Mouse (Mus musculus) testis, postnatal 14 days (tissue): ENCODE results near the gene Clptm1.
A peak's percentile ranks its signal among the peaks of the same experiment; 100 is the strongest.

Experiments
- DNase-seq: peaks from one replicate; pipeline ENCODE4 v3.0.0; 2021; ENCODE audit warnings: low spot score

The Clptm1 gene

GRCm38 (mm10) chr7:19664955-19665841 lies at the start of gene Clptm1:
Gene Clptm1 (minus strand): TSS chr7:19665033.
- peak; percentile 97 for DNase-seq

- DNase-seq, result no peak
Observed at GRCm38 (mm10) chr7:19713598-19713997, 48.8 kb upstream of the Clptm1 start.

DNA sequence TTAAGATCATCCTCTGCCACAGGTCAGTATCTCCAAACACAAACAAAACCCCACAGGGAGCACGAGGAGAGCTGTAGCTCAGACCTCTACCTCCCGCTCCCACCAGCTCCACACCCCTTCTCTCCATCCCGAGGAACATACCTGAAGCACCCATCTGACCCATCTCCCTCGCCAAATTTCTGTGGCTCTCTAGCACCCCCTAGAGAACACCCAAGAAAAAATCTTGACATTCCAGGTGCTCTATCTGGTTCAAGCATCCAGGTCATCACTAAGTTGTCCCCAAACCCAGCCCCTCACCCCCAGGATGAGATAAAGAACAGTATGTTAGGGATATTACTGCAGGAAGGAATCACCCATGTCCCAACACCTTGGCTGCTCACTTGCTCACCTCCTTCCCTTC lies 48.4 kb upstream of the Clptm1 start:
- no peak for DNase-seq

- DNase-seq, result no peak
Observed at GRCm38 (mm10) chr7:19712414-19712813, 47.6 kb upstream of the Clptm1 start.

GRCm38 (mm10) chr7:19710650-19711049 lies 45.8 kb upstream of the Clptm1 start:
- DNase-seq, result no peak

GRCm38 (mm10) chr7:19705271-19705670 lies 40.4 kb upstream of the Clptm1 start:
- no peak for DNase-seq

- no peak for DNase-seq
Observed at GRCm38 (mm10) chr7:19704475-19704874, 39.6 kb upstream of the Clptm1 start.

- no peak for DNase-seq
Observed at GRCm38 (mm10) chr7:19702859-19703555, 38.2 kb upstream of the Clptm1 start.

DNA sequence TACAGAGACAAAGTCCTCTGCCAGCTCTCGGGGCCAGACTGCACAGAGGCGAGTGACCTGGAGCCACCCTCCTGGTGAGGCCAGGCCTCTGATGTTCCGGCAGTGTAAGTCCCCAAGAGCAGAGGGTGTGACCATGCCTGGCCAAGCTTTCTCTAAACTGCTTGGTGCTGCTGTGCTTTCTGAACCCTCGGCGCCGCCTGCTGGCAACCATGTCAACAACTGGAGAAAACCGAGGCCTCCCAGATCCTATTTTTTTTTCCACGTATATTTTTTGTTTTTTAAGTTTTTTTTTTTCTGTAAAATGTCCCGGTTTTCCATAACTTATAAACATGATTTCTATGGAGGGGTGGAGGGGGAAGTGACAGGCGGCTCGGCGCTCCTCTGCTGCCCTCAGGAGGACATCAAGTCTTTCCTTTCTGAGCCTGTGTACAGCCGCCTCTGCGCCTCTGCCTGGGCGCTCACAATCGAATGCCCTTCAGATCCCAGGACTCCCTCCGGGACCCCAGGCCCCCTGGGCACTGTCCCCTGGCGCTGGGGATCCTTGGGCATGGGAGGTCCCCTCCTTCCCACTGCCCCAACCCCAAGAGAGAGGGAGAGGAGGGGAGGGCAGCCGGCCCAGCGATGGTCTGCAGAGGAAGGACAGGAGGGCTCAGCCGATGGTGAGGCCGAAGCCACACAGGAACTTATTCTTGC lies 36.4 kb upstream of the Clptm1 start:
- DNase-seq, result peak; percentile 61

DNA sequence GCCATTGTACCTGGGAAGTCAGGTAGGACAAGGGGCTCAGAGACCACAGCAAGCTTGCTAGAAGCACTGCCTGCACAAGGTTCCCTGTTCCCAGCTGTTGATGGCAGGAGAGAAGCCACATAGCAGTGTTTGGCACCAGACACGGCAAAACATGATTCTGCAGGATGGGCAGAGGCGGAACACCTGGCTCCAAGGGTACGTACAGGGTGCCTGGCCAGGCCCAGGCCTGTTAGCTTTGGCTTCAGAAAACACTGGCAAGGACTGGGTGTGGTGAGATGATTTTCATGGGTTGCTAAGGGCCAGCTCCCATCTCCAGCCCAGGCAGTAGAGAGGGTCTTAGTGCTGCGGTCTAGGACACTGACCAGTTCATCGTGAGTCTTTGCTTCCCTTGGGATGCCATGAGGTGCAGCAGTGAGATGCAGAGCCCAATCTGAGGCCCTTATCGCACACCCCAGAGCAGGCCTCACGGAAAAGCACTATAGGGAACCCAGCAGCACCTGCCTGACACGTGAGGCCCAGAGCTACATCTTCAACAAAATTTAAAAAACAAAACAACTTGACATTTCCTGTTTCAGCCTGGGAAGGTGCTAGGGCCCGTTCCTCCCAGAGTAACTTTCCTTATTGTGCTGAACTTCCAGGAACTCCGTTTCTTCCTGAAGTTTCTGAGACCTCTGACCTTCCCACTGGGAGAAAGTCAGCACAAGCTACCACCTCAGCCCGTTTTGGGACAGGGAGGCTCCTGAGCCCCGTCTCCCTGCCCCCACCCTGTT lies 35.7 kb upstream of the Clptm1 start:
- DNase-seq, result no peak

- DNase-seq, result no peak
Observed at GRCm38 (mm10) chr7:19699827-19700148, 35.0 kb upstream of the Clptm1 start.

DNA sequence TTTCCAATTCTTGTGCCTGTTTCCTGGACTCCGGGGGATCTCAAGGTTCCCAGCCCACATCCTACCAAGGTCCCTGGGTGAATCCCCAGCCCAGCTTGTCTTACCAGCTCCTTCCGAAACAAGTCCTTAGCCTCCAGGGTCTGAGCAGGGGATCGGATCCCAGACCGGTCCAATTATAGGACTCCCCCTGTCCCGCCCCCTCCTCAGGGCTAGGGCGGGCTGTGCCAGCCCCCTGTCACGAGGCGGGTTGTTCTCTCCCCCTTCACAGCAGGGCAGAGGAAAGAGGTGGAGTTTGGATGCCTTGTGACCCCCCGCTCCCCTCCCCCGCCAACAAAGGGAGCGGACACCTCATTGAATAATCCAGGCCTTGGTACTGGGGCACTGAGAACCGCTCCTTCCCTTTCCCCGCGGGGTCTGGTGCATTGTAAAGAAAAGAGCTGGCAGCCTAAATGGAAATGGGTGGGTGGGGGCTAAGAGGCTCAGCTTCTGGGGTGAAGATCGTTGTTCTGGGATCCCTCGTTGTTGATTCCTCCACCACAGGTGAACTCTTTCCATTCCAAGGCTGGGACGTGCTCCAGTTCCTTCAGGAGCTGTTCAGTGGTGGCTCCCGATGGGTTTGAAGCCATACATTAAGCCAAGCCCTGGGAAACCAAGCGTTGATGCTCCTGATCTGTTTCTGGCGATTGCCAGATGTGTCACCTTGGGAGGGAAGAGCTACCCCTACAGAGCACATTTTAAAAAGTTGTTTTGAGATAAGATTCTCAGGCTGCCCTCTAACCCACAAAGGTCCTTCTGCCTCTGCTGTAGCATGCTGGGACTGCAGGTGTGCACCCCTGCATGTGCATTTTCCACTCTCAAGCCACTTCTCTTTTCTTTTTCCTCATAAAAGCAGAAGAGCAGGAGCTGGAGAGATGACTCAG lies 34.3 kb upstream of the Clptm1 start, which contains the start of gene Apoe:
Gene Apoe (minus strand): TSS at position 282 of the 920 bp plus-strand sequence.
- DNase-seq, result peak; percentile 48

GRCm38 (mm10) chr7:19697949-19698906 lies 33.4 kb upstream of the Clptm1 start:
- no peak for DNase-seq

DNA sequence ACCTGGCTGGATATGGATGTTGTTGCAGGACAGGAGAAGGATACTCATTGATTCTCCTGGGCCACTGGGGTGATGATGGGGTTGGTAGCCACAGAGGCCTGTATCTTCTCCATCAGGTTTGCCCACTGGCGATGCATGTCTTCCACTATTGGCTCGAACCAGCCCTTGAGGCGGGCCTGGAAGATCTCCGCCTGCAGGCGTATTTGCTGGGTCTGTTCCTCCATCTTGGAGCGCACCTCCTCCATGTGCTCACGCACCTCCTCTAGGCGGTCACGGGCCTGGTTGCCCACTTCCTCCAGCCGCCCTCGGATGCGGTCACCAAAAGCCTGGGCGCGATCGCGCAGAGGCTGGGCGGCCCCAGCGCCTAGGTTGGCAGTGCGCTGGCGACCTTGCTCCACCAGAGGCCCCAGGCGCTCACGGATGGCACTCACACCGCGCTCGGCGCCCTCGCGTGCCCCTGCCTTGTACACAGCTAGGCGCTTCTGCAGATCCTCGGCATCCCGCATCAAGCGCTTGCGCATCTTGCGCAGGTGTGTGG lies 31.6 kb upstream of the Clptm1 start:
- DNase-seq, result no peak

- DNase-seq, result no peak
Observed at GRCm38 (mm10) chr7:19695881-19696280, 31.0 kb upstream of the Clptm1 start.

DNA sequence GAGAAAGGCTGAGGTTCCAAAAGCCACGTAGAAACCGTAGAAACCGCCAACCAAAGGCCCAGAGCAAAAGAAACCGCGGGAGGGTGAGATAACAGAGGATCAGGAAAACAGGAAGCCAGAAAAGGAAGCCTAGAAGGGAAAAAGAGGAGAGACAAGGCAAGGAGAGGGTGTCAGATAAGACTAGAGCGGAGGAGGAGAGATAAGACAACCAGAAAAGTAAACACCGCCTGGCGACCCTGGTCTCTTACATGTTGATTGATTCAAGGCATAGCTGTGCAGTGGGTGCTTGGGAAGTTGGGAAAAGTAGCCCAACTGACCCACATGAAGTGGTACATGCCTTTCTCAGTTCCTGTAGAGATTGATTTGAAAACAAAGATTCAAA lies 30.4 kb upstream of the Clptm1 start:
- no peak for DNase-seq

- DNase-seq, result no peak
Observed at GRCm38 (mm10) chr7:19694336-19695212, 29.7 kb upstream of the Clptm1 start.

- no peak for DNase-seq
Observed at GRCm38 (mm10) chr7:19693421-19693820, 28.6 kb upstream of the Clptm1 start.
